Mouse (Mus musculus) kidney, adult 8-10 months (tissue): ENCODE data around the gene Necap1.
A peak's percentile ranks its signal among the peaks of the same experiment; 100 is the strongest.

Source experiments
- DNase-seq, 2 experiments: peaks; one replicate each; pipeline ENCODE4 v3.0.0; 2022

Necap1 gene

DNA sequence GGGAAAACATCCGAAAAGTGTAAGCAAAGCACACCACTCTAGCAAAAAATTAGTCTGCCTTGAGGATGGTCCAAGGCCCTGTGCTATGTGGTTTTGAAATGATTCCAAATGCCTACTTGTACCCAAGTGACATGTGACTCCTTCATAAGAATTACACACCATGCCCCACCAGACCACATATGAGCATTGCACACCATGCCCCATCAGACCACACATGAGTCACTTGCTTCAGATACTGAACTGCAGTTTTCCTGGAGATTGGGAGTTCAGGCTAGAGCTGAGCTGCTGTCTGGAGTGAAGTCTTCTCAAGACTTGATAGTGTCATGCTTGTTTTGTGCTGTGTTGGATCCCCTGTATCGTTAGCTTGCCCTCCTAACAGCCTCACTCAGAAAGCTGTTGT is 15.3 kb downstream of the Necap1 start:
- DNase-seq = no peak

DNA sequence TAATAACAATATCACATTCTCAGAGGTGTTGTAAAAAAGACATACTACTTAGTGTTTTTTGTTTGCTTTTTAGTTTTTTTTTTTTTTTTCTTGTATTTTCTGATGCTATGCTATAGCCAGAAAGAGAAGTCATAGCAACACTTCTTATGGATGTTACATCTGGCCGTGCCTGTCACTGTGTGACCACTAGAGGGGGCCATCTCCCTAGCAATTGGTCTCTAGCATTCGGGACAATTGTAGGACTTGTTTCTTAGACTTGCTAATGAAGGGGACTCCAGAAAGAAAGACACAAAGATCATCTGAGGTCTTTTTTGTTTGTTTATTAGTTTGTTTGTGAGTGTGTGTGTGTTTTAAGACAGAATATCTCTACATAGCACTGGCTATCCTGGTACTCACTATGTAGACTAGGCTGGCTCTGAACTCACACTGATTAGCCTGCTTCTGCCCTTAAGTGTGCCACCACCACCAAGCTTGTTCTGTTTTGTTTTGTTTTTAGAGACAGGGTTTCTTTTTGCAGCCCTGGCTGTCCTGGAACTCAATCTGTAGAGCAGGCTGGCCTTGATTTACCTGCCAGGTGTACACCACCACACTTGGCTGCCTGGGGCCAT is 18.3 kb downstream of the Necap1 start:
- peak in 1 of 2 experiments; percentile 59 for DNase-seq

DNA sequence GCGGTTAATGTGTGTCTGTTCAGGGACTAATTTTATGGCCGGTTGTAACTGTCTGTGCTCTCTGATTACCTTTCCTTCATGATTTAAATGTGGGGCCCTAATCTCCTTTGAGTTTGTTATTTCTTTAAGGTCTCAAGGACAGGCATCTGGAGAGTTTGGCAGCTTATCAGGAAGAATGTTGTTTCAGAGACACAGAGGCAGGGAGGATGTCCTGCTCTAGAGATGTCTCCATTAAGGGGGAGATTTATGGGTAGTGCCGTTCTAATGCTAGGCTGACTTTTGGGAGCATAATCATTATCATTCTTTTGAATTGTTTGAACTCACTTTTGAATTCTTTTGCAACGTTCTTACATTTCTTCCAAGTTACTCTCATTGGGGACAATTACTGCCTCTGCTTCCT is 45.6 kb downstream of the Necap1 start:
- DNase-seq = no peak

DNA sequence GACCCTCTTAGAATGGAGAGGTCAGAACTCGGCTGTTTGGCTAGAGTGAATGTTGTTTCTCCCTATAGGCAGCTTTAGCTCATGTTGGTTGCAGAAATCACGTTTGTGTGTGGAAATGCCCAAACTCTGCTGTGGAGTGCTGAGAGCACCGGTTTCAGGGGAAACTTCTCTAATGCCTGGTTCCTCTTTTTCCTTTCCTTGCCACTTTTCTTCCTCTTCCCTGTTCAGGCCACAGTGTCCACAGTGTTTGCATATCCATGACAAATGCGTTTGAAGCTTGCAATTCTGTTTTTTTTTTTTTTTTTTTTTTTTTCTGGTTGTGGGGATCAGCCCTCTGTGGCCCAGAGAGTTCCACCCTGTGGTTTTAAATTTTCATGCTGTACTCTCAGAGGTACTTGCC is 47.2 kb downstream of the Necap1 start, which contains the start of gene Clec4a1:
Gene Clec4a1, plus strand, starts transcription at position 398 of the 400 bp plus-strand sequence.
- DNase-seq = no peak

- no peak for DNase-seq
Measured at GRCm38 (mm10) chr6:122934845-122935244, 60.6 kb downstream of the Necap1 start.
